Mouse (Mus musculus): Measurements from ENCODE around the gene Clip4. TPM values are rescaled to one million over a fixed set of nuclear protein-coding genes. Genes with fewer than 3 reads are reported as not detected.

The Clip4 gene
- polyA plus RNA-seq, 1 experiment from 2014 or later = 3.3 TPM

- WGBS = 71% methylated on average over 9 of the region's 9 CpGs
- ATAC-seq = no peak
Measured at GRCm38 (mm10) chr17:71746114-71746513, 22.2 kb upstream of the Clip4 start.

GRCm38 (mm10) chr17:71747561-71747960, 20.7 kb upstream of the Clip4 start:
- 72% methylated on average over 8 of the region's 8 CpGs for WGBS
- ATAC-seq = no peak

More at GRCm38 (mm10) chr17:71746114-71746513, 22.2 kb upstream of the Clip4 start:
- no peak overlapping the region for H3K9ac ChIP-seq (ENCODE audit: low read depth, low read length)
- no peak overlapping the region for H3K27ac ChIP-seq (ENCODE audit: low read depth, low read length)
- no peaks in the 10 kb centered on the region for H3K4me1 ChIP-seq (replicated peaks; ENCODE audit: control insufficient read depth, insufficient read depth, low read length)
- no peak overlapping the region for H3K4me2 ChIP-seq (replicated peaks; ENCODE audit: low read depth)
- H3K36me3 ChIP-seq (ENCODE audit: control insufficient read depth, insufficient read depth) = no peaks in the 10 kb centered on the region
- TF ChIP-seq CTCF (IDR thresholded peaks at IDR 0.05; ENCODE audit: low read depth) = no peak
- no peak overlapping the region for H3K4me3 ChIP-seq (ENCODE audit: low read depth, low read length)
- 0 out of 2 replicates have a peak, but pooled peaks cover 4% of the 10 kb centered on the region for H3K27me3 ChIP-seq (replicated peaks; ENCODE audit: control insufficient read depth, insufficient read depth, low read length)
- no peaks in the 10 kb centered on the region for H3K9me3 ChIP-seq (ENCODE audit: control insufficient read depth)

GRCm38 (mm10) chr17:71749616-71750168, 18.6 kb upstream of the Clip4 start:
- Histone ChIP-seq H3K9ac (ENCODE audit: low read depth, low read length) (no peak overlapping the region), H3K27me3 (replicated peaks; ENCODE audit: control insufficient read depth, insufficient read depth, low read length) (0 out of 2 replicates have a peak, but pooled peaks cover 4% of the 10 kb centered on the region), H3K4me3 (ENCODE audit: low read depth, low read length) (no peak overlapping the region), H3K9me3 (ENCODE audit: control insufficient read depth) (no peaks in the 10 kb centered on the region), H3K36me3 (ENCODE audit: control insufficient read depth, insufficient read depth) (no peaks in the 10 kb centered on the region), H3K27ac (ENCODE audit: low read depth, low read length) (no peak overlapping the region), H3K4me2 (replicated peaks; ENCODE audit: low read depth) (no peak overlapping the region), H3K4me1 (replicated peaks; ENCODE audit: control insufficient read depth, insufficient read depth, low read length) (no peaks in the 10 kb centered on the region)
- no peak for TF ChIP-seq CTCF (IDR thresholded peaks at IDR 0.05; ENCODE audit: low read depth)
- 59% methylated on average over 9 of the region's 9 CpGs for WGBS
- ATAC-seq = no peak

More at GRCm38 (mm10) chr17:71747561-71747960, 20.7 kb upstream of the Clip4 start:
- H3K27ac ChIP-seq (ENCODE audit: low read depth, low read length) = no peak overlapping the region
- no peaks in the 10 kb centered on the region for H3K36me3 ChIP-seq (ENCODE audit: control insufficient read depth, insufficient read depth)
- no peak overlapping the region for H3K4me3 ChIP-seq (ENCODE audit: low read depth, low read length)
- H3K9ac ChIP-seq (ENCODE audit: low read depth, low read length) = no peak overlapping the region
- no peak for TF ChIP-seq CTCF (IDR thresholded peaks at IDR 0.05; ENCODE audit: low read depth)
- H3K4me1 ChIP-seq (replicated peaks; ENCODE audit: control insufficient read depth, insufficient read depth, low read length) = no peaks in the 10 kb centered on the region
- H3K27me3 ChIP-seq (replicated peaks; ENCODE audit: control insufficient read depth, insufficient read depth, low read length) = 0 out of 2 replicates have a peak, but pooled peaks cover 4% of the 10 kb centered on the region
- no peaks in the 10 kb centered on the region for H3K9me3 ChIP-seq (ENCODE audit: control insufficient read depth)
- H3K4me2 ChIP-seq (replicated peaks; ENCODE audit: low read depth) = no peak overlapping the region

- H3K27me3 ChIP-seq (replicated peaks; ENCODE audit: control insufficient read depth, insufficient read depth, low read length) = 0 out of 2 replicates have a peak, but pooled peaks cover 4% of the 10 kb centered on the region
- no peak within 1 kb of the TSS for H3K27ac ChIP-seq (ENCODE audit: low read depth, low read length)
- H3K9ac ChIP-seq (ENCODE audit: low read depth, low read length) = no peak within 1 kb of the TSS
- no peak within 1 kb of the TSS for H3K4me3 ChIP-seq (ENCODE audit: low read depth, low read length)
- WGBS = 79% methylated on average over 10 of the region's 10 CpGs
- H3K9me3 ChIP-seq (ENCODE audit: control insufficient read depth) = no peaks in the 10 kb centered on the region
- no peak for ATAC-seq
- no peak within 1 kb of the TSS for H3K4me2 ChIP-seq (replicated peaks; ENCODE audit: low read depth)
- H3K4me1 ChIP-seq (replicated peaks; ENCODE audit: control insufficient read depth, insufficient read depth, low read length) = no peaks in the 10 kb centered on the region
- H3K36me3 ChIP-seq (ENCODE audit: control insufficient read depth, insufficient read depth) = no peaks in the 10 kb centered on the region
- no peak for TF ChIP-seq CTCF (IDR thresholded peaks at IDR 0.05; ENCODE audit: low read depth)
Measured at GRCm38 (mm10) chr17:71752831-71753230, 15.4 kb upstream of the Clip4 start, which contains the start of gene Pcare. Pcare (minus strand) TSS chr17:71752894.

- no peaks in the 10 kb centered on the region for H3K36me3 ChIP-seq (ENCODE audit: control insufficient read depth, insufficient read depth)
- no peak for TF ChIP-seq CTCF (IDR thresholded peaks at IDR 0.05; ENCODE audit: low read depth)
- WGBS = 87% methylated on average over 7 of the region's 7 CpGs
Measured at GRCm38 (mm10) chr17:71760536-71760935, 7.7 kb upstream of the Clip4 start.

GRCm38 (mm10) chr17:71769564-71769963, 1.3 kb downstream of the Clip4 start:
- no peak for ATAC-seq
- H3K27ac ChIP-seq (ENCODE audit: low read depth, low read length) = no peak overlapping the region
- no peak overlapping the region for H3K4me3 ChIP-seq (ENCODE audit: low read depth, low read length)
- H3K4me1 ChIP-seq (replicated peaks; ENCODE audit: control insufficient read depth, insufficient read depth, low read length) = no peaks in the 10 kb centered on the region
- no peaks in the 10 kb centered on the region for H3K27me3 ChIP-seq (replicated peaks; ENCODE audit: control insufficient read depth, insufficient read depth, low read length)
- no peaks in the 10 kb centered on the region for H3K9me3 ChIP-seq (ENCODE audit: control insufficient read depth)
- no peak overlapping the region for H3K4me2 ChIP-seq (replicated peaks; ENCODE audit: low read depth)
- no peaks in the 10 kb centered on the region for H3K36me3 ChIP-seq (ENCODE audit: control insufficient read depth, insufficient read depth)
- no peak for TF ChIP-seq CTCF (IDR thresholded peaks at IDR 0.05; ENCODE audit: low read depth)
- 55% methylated on average over 6 of the region's 6 CpGs for WGBS
- H3K9ac ChIP-seq (ENCODE audit: low read depth, low read length) = no peak overlapping the region

More at GRCm38 (mm10) chr17:71760536-71760935, 7.7 kb upstream of the Clip4 start:
- H3K27me3 ChIP-seq (replicated peaks; ENCODE audit: control insufficient read depth, insufficient read depth, low read length) = no peaks in the 10 kb centered on the region
- H3K27ac ChIP-seq (ENCODE audit: low read depth, low read length) = no peak overlapping the region
- no peaks in the 10 kb centered on the region for H3K9me3 ChIP-seq (ENCODE audit: control insufficient read depth)
- H3K4me2 ChIP-seq (replicated peaks; ENCODE audit: low read depth) = no peak overlapping the region
- ATAC-seq = no peak
- no peak overlapping the region for H3K4me3 ChIP-seq (ENCODE audit: low read depth, low read length)
- H3K4me1 ChIP-seq (replicated peaks; ENCODE audit: control insufficient read depth, insufficient read depth, low read length) = no peaks in the 10 kb centered on the region
- no peak overlapping the region for H3K9ac ChIP-seq (ENCODE audit: low read depth, low read length)
